In genomic region chr2:45059010-45059409, GRCm38 (mm10) we compare ENCODE assay signal across 13 mouse cellular contexts. TPM values are rescaled to one million over a fixed set of nuclear protein-coding genes. Genes with fewer than 3 reads are reported as not detected.
A peak's percentile ranks its signal among the peaks of the same experiment; 100 is the strongest.
DNase-seq lines count a peak whose midpoint lies in the region; ATAC-seq and TF ChIP-seq lines count a peak whose summit lies in the region.
"Had no signal": no experiment of that assay in that cellular context is flagged by ENCODE, and none has a peak within 500 bp of the region (broad histone marks: within the 10 kb centered on the region; RNA-seq: fewer than 3 reads in every experiment).

No protein-coding gene starts in this region.

- H3K9me3 ChIP-seq in liver, embryonic 14.5 days (ENCODE audit: control insufficient read depth, low read length) = no peaks in the 10 kb centered on the region
- H3K9me3 ChIP-seq: heart, embryonic 12.5 days; limb, embryonic 13.5 days had no signal

- H3K27ac ChIP-seq in layer of hippocampus, adult 2 months = peak overlapping the region; percentile 86
- peak overlapping the region; percentile 94 for H3K27ac ChIP-seq in liver, embryonic 14.5 days
- H3K27ac ChIP-seq: limb, embryonic 13.5 days had no signal

- TF ChIP-seq POLR2A in brain, embryonic 14.5 days (IDR thresholded peaks at IDR 0.05; ENCODE audit: borderline replicate concordance, extremely low read depth, insufficient read depth, insufficient read length, poor library complexity, severe bottlenecking) = no peak

- H3K9ac ChIP-seq in liver, embryonic 14.5 days (replicated peaks) = peak overlapping the region; percentile 25
- H3K9ac ChIP-seq: heart, embryonic 12.5 days; limb, embryonic 13.5 days had no signal

- peak overlapping the region; percentile 73 for H3K4me2 ChIP-seq in liver, embryonic 14.5 days (ENCODE audit: low read depth)
- H3K4me2 ChIP-seq: heart, embryonic 12.5 days; limb, embryonic 13.5 days had no signal

- TF ChIP-seq EP300 in liver, embryonic 14.5 days (IDR thresholded peaks at IDR 0.05; ENCODE audit: low read depth) = no peak

- TF ChIP-seq CTCF in layer of hippocampus, adult 2 months (conservative IDR thresholded peaks at IDR 0.05) = no peak
- no peak for TF ChIP-seq CTCF in brain, embryonic 14.5 days (IDR thresholded peaks at IDR 0.05; ENCODE audit: borderline replicate concordance, extremely low read depth, insufficient read depth, insufficient read length)
- no peak for TF ChIP-seq CTCF in liver, embryonic 14.5 days (IDR thresholded peaks at IDR 0.05; ENCODE audit: low read depth)

- no peaks in the 10 kb centered on the region for H3K36me3 ChIP-seq in liver, embryonic 14.5 days (replicated peaks; ENCODE audit: control insufficient read depth, insufficient read depth, low read depth)
- H3K36me3 ChIP-seq: heart, embryonic 12.5 days; limb, embryonic 13.5 days had no signal

- ATAC-seq in liver, embryonic 14.5 days (ENCODE audit: insufficient read depth) = no peak

- no peaks in the 10 kb centered on the region for H3K27me3 ChIP-seq in liver, embryonic 14.5 days (ENCODE audit: control insufficient read depth, insufficient read depth, low read length)
- H3K27me3 ChIP-seq: CH12.LX; heart, embryonic 12.5 days had no signal

- no peak for DNase-seq in layer of hippocampus, adult 2 months (ENCODE audit: low spot score in 2 of 2)
- no peak for DNase-seq in layer of hippocampus, postnatal 36 days
- DNase-seq in Muller cell, postnatal 12 days (ENCODE audit: inconsistent ontology term) = peak; percentile 74
- DNase-seq in brain, embryonic 14.5 days (ENCODE audit: low read depth) = peak; percentile 62
- DNase-seq in liver, embryonic 14.5 days (ENCODE audit: low read depth in 3 of 3, low spot score in 3 of 3) = no peak
- DNase-seq in adrenal gland, postnatal 25 days = no peak
- no peak for DNase-seq in cerebellum, adult 9-10 months
- DNase-seq: cerebellum, postnatal 36 days; kidney, postnatal 14 days; lung, postnatal 14 days had no signal

- no peak overlapping the region; the same call in 1 of the 2 replicates for H3K4me3 ChIP-seq in layer of hippocampus, adult 2 months
- H3K4me3 ChIP-seq in liver, embryonic 14.5 days (ENCODE audit: insufficient read depth in 1 of 2, low read depth in 2 of 2, low read length in 2 of 2) = no peak overlapping the region
- H3K4me3 ChIP-seq: heart, embryonic 12.5 days; limb, embryonic 13.5 days had no signal

- WGBS in liver, embryonic 14.5 days (ENCODE audit: insufficient replicate concordance) = 88% methylated on average over 12 of the region's 12 CpGs

- H3K4me1 ChIP-seq in liver, embryonic 14.5 days (replicated peaks; ENCODE audit: control insufficient read depth in 2 of 2, insufficient read depth in 2 of 2, low read length in 1 of 2) = peaks cover 54 to 60% of the 10 kb centered on the region in 2 experiments

RNA-seq across cellular contexts. Expression of gene Zeb2, which starts 58.2 kb away (rescaled TPM):
- total RNA-seq in layer of hippocampus, adult 2 months (2021) = 100 to 1,000 TPM; 430 to 443 TPM
- 100 to 1,000 TPM; 402 to 403 TPM for total RNA-seq in layer of hippocampus, postnatal 36 days (2021)
- 33.3 and 46.5 TPM in 2 replicates for polyA plus RNA-seq in brain, embryonic 14.5 days (2012; rRNA removed)
- polyA plus RNA-seq in liver, embryonic 14.5 days (2012; rRNA removed) = 3.9 and 5.7 TPM in 2 replicates
- polyA plus RNA-seq in liver, embryonic 14.5 days (2014; fragmentation: Nextera tagmentation; extraction: Ambion mirVana) = 9.9 and 11.4 TPM in 2 replicates
- total RNA-seq in adrenal gland, postnatal 25 days (2021) = 170 and 221 TPM in 2 replicates

Comparison
In these comparisons a context has a peak if more than half of its experiments do, and no peak if none do; other contexts are left out.
1. DNase-seq: peak in Muller cell, postnatal 12 days (single experiment) and brain, embryonic 14.5 days (single experiment); none in layer of hippocampus, adult 2 months (0 of 2), layer of hippocampus, postnatal 36 days (0 of 2), liver, embryonic 14.5 days (0 of 3), adrenal gland, postnatal 25 days (single experiment) and cerebellum, adult 9-10 months (single experiment).